Mouse (Mus musculus) midbrain, embryonic 11.5 days (tissue): ENCODE measurements at regions not wholly inside any gene's neighbourhood (a gene's known extent, or its start where the extent isn't known, plus 50 kb on each side); places are given as distances from the start of the nearest gene placed in this dataset.

ENCODE experiments used
- ATAC-seq: fragments of 200-750 bp; cut with Nextera tagmentation; 2 replicates; pipeline ENCODE4 v1.8.0; 2017; ENCODE audit warnings: moderate TSS enrichment, moderate library complexity; ENCODE audit not compliant: low FRiP score
- DNase-seq: peaks from one replicate; pipeline ENCODE4 v3.0.0; 2015; ENCODE audit warnings: low spot score; ENCODE audit errors: missing footprints
- H3K27ac ChIP-seq: fragments of 300-500 bp; sonication (generic); 2 replicates; pipeline ENCODE4 v1.5.1; 2014; ENCODE audit warnings: low read depth, low read length
- H3K27me3 ChIP-seq: fragments of 300-500 bp; sonication (generic); 2 replicates; pipeline ENCODE4 v1.6.1; 2014; ENCODE audit warnings: mild to moderate bottlenecking, low read length, moderate library complexity, mixed read lengths; ENCODE audit not compliant: control insufficient read depth, insufficient read depth
- H3K36me3 ChIP-seq: fragments of 300-500 bp; sonication (generic); 2 replicates; pipeline ENCODE4 v1.6.1; 2014; ENCODE audit warnings: mild to moderate bottlenecking, low read length, moderate library complexity, mixed read lengths; ENCODE audit not compliant: control insufficient read depth, insufficient read depth
- H3K4me1 ChIP-seq: fragments of 300-500 bp; sonication (generic); 2 replicates; pipeline ENCODE4 v1.6.1; 2014; ENCODE audit warnings: low read length; ENCODE audit not compliant: control insufficient read depth, insufficient read depth
- H3K4me2 ChIP-seq: fragments of 300-500 bp; sonication (generic); 2 replicates; pipeline ENCODE4 v1.6.1; 2014; ENCODE audit warnings: mild to moderate bottlenecking, moderate library complexity
- H3K4me3 ChIP-seq: fragments of 300-500 bp; sonication (generic); 2 replicates; pipeline ENCODE4 v1.5.1; 2014; ENCODE audit warnings: low read depth, low read length
- H3K9ac ChIP-seq: fragments of 300-500 bp; sonication (generic); 2 replicates; pipeline ENCODE4 v1.6.1; 2014; ENCODE audit warnings: low read length
- H3K9me3 ChIP-seq: fragments of 300-500 bp; sonication (generic); 2 replicates; pipeline ENCODE4 v1.6.1; 2016; ENCODE audit warnings: low read length; ENCODE audit not compliant: control insufficient read depth
- WGBS: fragments of 180-500 bp; shearing (Covaris S2); extraction: QIAGEN DNeasy Blood & Tissue Kit; methylation state at CpG from one replicate; pipeline ENCODE4 v1.1.7; 2014; 5-methylcytosine and 5-hydroxymethylcytosine counted together

DNA sequence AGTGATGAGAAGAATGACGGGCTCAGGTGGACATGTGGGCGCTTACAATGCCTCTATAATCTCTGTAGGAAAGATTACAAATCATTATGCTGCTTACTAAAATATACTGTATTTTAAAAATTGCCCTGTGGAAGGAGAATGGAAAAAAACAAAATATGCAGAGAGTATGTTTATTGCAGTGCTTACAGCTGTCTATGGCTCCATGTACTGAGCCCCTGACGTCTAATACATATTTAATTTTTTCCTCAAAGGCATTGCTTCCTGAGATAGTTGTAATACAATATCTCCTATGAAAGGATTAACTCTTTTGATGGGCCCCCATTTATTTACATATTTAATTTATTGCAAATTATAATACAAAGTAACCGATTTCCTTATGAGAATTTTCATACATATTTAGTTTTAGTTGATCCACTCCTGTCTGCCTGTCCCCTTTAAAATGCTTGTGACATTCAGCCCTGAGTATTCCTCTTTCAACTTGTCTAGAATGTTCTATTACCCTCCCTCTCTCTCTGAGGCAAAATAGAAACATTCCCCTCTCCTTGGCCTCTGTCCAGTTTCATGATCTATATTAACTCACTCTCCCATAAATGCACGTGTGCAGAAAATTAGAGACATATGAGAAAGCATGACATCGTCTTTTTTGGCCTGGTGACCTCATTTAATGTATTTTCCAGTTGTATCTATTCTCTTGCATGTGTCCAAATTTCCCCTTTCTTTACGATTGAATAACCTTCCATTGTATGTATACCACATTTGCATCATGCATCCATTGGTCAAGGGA, 273.1 kb upstream of the Mmadhc start:
- DNase-seq (no peak), ATAC-seq (no peak)
- no peaks in the 10 kb centered on the region for H3K27me3 ChIP-seq
- no peaks in the 10 kb centered on the region for H3K36me3 ChIP-seq
- no peak overlapping the region for H3K4me2 ChIP-seq
- no peak overlapping the region for H3K9ac ChIP-seq
- H3K4me1 ChIP-seq, result peaks cover 5% of the 10 kb centered on the region
- no peak overlapping the region for H3K27ac ChIP-seq
- WGBS, result 84% methylated on average over 7 of the region's 7 CpGs
- no peaks in the 10 kb centered on the region for H3K9me3 ChIP-seq
- H3K4me3 ChIP-seq, result no peak overlapping the region

DNA sequence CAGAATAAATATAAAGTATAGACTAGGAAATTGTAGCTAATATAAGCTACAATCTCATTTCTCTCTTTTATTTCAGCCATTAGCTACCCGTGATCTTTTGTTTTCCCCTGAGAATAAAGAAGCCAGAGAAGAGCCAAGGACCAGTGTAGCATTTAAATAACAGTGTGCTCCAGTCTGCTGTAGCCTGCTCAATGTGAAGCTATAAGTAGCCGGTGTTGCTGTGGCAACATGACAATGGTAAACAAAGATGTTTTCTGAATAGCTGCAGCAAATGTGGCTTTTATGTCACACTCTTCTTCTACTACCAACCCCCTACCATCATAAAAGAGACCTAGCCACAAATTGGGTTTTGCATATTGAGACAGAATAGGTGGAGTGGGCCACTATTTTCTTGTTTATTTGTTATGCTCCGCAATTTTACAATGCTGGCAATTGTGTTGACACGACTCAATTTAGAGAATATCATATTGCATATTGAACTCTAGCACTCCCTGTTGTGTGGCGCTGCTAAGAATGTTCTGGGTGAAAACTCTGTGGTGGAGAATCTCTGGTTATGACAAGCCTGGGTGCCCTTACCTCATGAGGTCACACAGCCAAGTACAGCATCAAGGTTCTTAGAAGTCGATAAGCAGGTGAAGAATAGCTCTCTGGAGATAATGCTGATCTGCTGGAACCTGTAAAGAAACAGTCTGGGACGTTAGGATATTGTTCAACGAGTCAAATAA, 272.3 kb upstream of the Mmadhc start:
- Histone ChIP-seq H3K4me1 (peaks cover 5% of the 10 kb centered on the region), H3K27ac (no peak overlapping the region), H3K9ac (no peak overlapping the region), H3K36me3 (no peaks in the 10 kb centered on the region), H3K27me3 (no peaks in the 10 kb centered on the region), H3K9me3 (no peaks in the 10 kb centered on the region), H3K4me2 (no peak overlapping the region), H3K4me3 (no peak overlapping the region)
- ATAC-seq (peak; percentile 71), DNase-seq (no peak)
- WGBS, result 64% methylated on average over 8 of the region's 8 CpGs

DNA sequence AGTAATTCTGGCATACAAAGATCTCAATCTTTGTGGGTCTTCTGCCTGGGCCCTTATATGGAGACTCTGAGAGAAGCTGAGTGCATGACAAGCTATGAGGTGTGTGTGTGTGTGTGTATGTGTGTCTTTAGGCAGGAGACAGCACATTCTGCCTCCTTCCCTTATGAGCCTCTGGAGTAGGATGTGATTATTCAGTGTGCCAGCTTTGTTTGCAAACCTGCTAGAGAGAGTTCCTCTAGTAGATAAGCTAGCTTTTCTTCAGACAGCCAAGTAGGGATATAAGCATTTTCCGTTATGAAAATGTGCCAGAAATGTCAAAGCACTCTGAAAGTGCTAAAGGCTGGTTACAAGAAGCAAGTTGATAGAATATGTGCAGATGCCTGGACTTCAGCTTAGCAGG, 270.9 kb upstream of the Mmadhc start:
- 88% methylated on average over 1 of the region's 1 CpGs for WGBS
- no peak overlapping the region for H3K27ac ChIP-seq
- H3K4me1 ChIP-seq, result peaks cover 5% of the 10 kb centered on the region
- H3K4me2 ChIP-seq, result no peak overlapping the region
- H3K9ac ChIP-seq, result no peak overlapping the region
- DNase-seq, result no peak
- H3K36me3 ChIP-seq, result no peaks in the 10 kb centered on the region
- no peaks in the 10 kb centered on the region for H3K9me3 ChIP-seq
- no peak for ATAC-seq
- no peaks in the 10 kb centered on the region for H3K27me3 ChIP-seq
- H3K4me3 ChIP-seq, result no peak overlapping the region

DNA sequence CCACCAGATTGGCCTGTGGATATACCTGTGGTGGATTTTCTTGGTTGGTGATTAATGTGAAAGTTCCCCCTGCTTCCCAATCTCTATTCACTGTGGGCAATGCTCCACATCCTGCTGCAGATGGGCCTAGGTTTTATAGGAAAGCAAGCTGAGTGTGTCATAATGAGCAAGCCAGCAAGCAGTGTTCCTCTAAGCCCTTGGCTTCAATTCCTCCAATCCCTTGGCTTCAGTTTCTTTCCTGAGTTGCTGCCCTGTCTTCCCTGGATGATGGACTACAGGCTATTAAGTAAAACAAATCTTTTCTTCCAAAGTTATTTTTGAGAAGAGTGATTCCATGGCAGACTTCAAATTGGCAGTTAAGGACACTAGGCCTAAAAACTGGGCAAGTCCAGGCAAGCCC, 257.4 kb upstream of the Mmadhc start:
- Histone ChIP-seq H3K9me3 (no peaks in the 10 kb centered on the region), H3K27me3 (no peaks in the 10 kb centered on the region), H3K9ac (no peak overlapping the region), H3K4me3 (no peak overlapping the region), H3K27ac (no peak overlapping the region), H3K36me3 (no peaks in the 10 kb centered on the region), H3K4me1 (peaks cover 4% of the 10 kb centered on the region), H3K4me2 (no peak overlapping the region)
- DNase-seq (peak; percentile 75), ATAC-seq (no peak)

DNA sequence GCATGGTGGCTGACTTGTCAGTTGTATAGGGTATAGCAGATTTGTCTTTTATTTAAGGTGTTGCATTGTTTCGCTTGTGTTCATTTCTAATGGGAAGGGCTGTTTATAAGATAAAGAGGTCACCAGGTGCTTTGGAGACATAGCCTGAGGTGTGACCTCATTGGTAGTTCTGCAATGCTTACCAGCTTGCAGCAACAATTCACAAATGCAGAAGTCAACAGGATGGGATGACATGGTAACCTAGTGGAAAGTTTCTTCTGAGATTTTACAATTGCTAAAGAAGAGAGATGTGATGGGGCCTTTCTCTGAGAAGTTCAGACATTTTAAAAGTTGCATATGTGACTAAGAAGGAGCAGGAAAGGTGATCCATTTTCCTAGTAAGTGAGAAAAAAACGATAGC, 255.8 kb upstream of the Mmadhc start:
- Histone ChIP-seq H3K36me3 (no peaks in the 10 kb centered on the region), H3K4me2 (no peak overlapping the region), H3K27me3 (no peaks in the 10 kb centered on the region), H3K27ac (no peak overlapping the region), H3K9ac (no peak overlapping the region), H3K4me1 (peaks cover 4% of the 10 kb centered on the region), H3K4me3 (no peak overlapping the region), H3K9me3 (no peaks in the 10 kb centered on the region)
- ATAC-seq (no peak), DNase-seq (no peak)
- 87% methylated on average over 2 of the region's 2 CpGs for WGBS

DNA sequence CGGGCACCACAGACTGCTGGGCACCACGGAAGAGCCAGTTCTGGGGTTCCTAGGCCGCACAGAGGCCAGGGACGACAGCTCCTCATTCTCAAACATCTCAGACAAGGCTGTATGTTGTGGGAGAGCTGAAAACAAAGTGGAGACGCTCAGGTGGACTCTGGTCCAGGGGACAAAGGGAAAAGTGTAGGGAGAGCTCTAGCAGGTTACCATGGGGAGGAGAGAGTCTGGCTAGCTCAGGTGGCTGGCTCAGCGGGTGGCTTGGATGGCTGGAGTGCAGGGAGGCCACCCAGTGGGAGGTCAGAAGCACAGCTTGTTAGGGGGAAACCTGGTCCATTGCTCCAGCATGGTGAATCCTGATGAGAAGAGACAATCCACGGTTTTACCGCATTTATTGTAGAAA, 253.3 kb upstream of the Mmadhc start:
- no peaks in the 10 kb centered on the region for H3K27me3 ChIP-seq
- no peak overlapping the region for H3K4me3 ChIP-seq
- 67% methylated on average over 8 of the region's 8 CpGs for WGBS
- H3K4me1 ChIP-seq, result peaks cover 4% of the 10 kb centered on the region
- H3K36me3 ChIP-seq, result no peaks in the 10 kb centered on the region
- H3K9ac ChIP-seq, result no peak overlapping the region
- no peaks in the 10 kb centered on the region for H3K9me3 ChIP-seq
- peak; percentile 10 for DNase-seq
- no peak for ATAC-seq
- H3K4me2 ChIP-seq, result no peak overlapping the region
- H3K27ac ChIP-seq, result no peak overlapping the region

GRCm38 (mm10) chr2:50539741-50540441, 243.3 kb upstream of the Mmadhc start:
- H3K9ac ChIP-seq, result no peak overlapping the region
- no peaks in the 10 kb centered on the region for H3K4me1 ChIP-seq
- no peaks in the 10 kb centered on the region for H3K27me3 ChIP-seq
- no peaks in the 10 kb centered on the region for H3K36me3 ChIP-seq
- ATAC-seq (no peak), DNase-seq (peak; percentile 62)
- no peak overlapping the region for H3K4me3 ChIP-seq
- no peaks in the 10 kb centered on the region for H3K9me3 ChIP-seq
- WGBS, result 82% methylated on average over 2 of the region's 2 CpGs
- H3K4me2 ChIP-seq, result no peak overlapping the region
- no peak overlapping the region for H3K27ac ChIP-seq

- Histone ChIP-seq H3K27me3 (no peaks in the 10 kb centered on the region), H3K9me3 (no peaks in the 10 kb centered on the region), H3K4me2 (no peak overlapping the region), H3K4me1 (no peaks in the 10 kb centered on the region), H3K27ac (no peak overlapping the region), H3K36me3 (no peaks in the 10 kb centered on the region), H3K4me3 (no peak overlapping the region), H3K9ac (no peak overlapping the region)
- ATAC-seq, result no peak
- WGBS, result 90% methylated on average over 5 of the region's 5 CpGs
- peak; percentile 28 for DNase-seq
These were observed 241.5 kb upstream of the Mmadhc start for GRCm38 (mm10) chr2:50538068-50538467.
